Mouse (Mus musculus): ENCODE data around the gene Mlf2.

DNA sequence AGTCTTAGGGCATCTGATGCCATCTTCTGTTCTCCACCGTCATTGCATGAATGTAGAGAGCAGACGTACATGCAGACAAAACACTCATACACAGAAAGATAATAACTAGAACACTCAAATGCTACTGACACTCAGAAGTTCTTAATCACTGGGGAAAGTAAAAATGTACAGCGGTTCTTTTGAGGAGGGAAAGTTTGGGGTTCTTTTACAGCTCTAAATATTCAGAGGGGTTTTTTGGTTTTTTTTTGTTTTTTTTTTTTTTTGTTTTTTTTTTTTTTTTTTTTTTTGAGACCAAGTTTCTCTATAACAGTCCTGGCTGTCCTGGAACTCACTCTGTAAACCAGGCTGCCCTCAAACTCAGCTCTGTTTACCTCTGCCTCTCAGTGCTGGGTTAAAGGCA is 1.9 kb downstream of the Mlf2 start:
- TF ChIP-seq MYOD1 (IDR thresholded peaks at IDR 0.05; ENCODE audit: control insufficient read depth, insufficient read length, low read depth) (no peak), FOSL1 (IDR thresholded peaks at IDR 0.05; ENCODE audit: insufficient read depth, low read length, poor library complexity, severe bottlenecking) (no peak)
